8 mouse cellular contexts compared by ENCODE assay signal in genomic region chr16:89517635-89518034, GRCm38 (mm10). TPM values are rescaled to one million over a fixed set of nuclear protein-coding genes. Genes with fewer than 3 reads are reported as not detected.
A peak's percentile ranks its signal among the peaks of the same experiment; 100 is the strongest.
DNase-seq lines count a peak whose midpoint lies in the region; ATAC-seq and TF ChIP-seq lines count a peak whose summit lies in the region.
"Had no signal": no experiment of that assay in that cellular context is flagged by ENCODE, and none has a peak within 500 bp of the region (broad histone marks: within the 10 kb centered on the region; RNA-seq: fewer than 3 reads in every experiment).

No protein-coding gene starts in this region.

- no peaks in the 10 kb centered on the region for H3K9me3 ChIP-seq in liver, embryonic 11.5 days (ENCODE audit: control insufficient read depth, low read length)
- H3K9me3 ChIP-seq: limb, embryonic 15.5 days had no signal

- intact Hi-C loops in left cerebral cortex, adult 2 months (cut with DNase I): loop anchor here (10.0 kb wide), 1 partner anchor 1143 kb away; no protein-coding TSS in a partner anchor

- ATAC-seq in liver, embryonic 11.5 days (replicated peaks; ENCODE audit: low FRiP score): no peak

- H3K4me3 ChIP-seq in liver, embryonic 11.5 days (ENCODE audit: low read depth, low read length): no peak overlapping the region
- no peak overlapping the region for H3K4me3 ChIP-seq in cerebellum, adult 2 months (replicated peaks; ENCODE audit: insufficient read depth, low read depth, low read length)
- no peak overlapping the region for H3K4me3 ChIP-seq in left cerebral cortex, adult 2 months
- H3K4me3 ChIP-seq: limb, embryonic 15.5 days had no signal

- peak; percentile 67 for TF ChIP-seq CTCF in cerebellum, adult 2 months (IDR thresholded peaks at IDR 0.05; ENCODE audit: borderline replicate concordance, insufficient read depth, low read depth, low read length)
- TF ChIP-seq CTCF in left cerebral cortex, adult 2 months (IDR thresholded peaks at IDR 0.05): peak; percentile 72

- no peaks in the 10 kb centered on the region for H3K36me3 ChIP-seq in liver, embryonic 11.5 days (ENCODE audit: control insufficient read depth, insufficient read depth, low read length)
- H3K36me3 ChIP-seq: limb, embryonic 15.5 days had no signal

- H3K4me2 ChIP-seq in liver, embryonic 11.5 days: no peak overlapping the region
- H3K4me2 ChIP-seq: limb, embryonic 15.5 days had no signal

- TF ChIP-seq POLR2A in cerebellum, adult 2 months (IDR thresholded peaks at IDR 0.05; ENCODE audit: borderline replicate concordance, insufficient read depth, low read length): no peak

- WGBS in liver, embryonic 11.5 days: 55% methylated on average over 9 of the region's 9 CpGs
- WGBS in cerebellum, adult 2 months: 45% methylated on average over 9 of the region's 9 CpGs

- no peaks in the 10 kb centered on the region for H3K4me1 ChIP-seq in liver, embryonic 11.5 days (replicated peaks; ENCODE audit: control insufficient read depth, insufficient read depth, low read length)
- no peaks in the 10 kb centered on the region for H3K4me1 ChIP-seq in cerebellum, adult 2 months (ENCODE audit: control insufficient read depth, insufficient read depth, low read length)
- H3K4me1 ChIP-seq: limb, embryonic 15.5 days had no signal

- DNase-seq in liver (peak; percentile 16), WW6 (ENCODE audit: low read depth, low spot score) (peak; percentile 11)
- no peak for DNase-seq in liver, embryonic 11.5 days (ENCODE audit: low spot score)
- peak; percentile 28 to 45 for DNase-seq in cerebellum, adult 2 months
- peak; percentile 14 to 23 for DNase-seq in frontal cortex, postnatal 25 days (ENCODE audit: low spot score in 2 of 2)
- DNase-seq in left cerebral cortex, adult 2 months (ENCODE audit: extremely low spot score in 1 of 2, low spot score in 2 of 2): peak in 1 of 2 experiments; percentile 50
- peak; percentile 34 for DNase-seq in right cerebral cortex, postnatal 14 days

- H3K9ac ChIP-seq in liver, embryonic 11.5 days (ENCODE audit: low read depth, low read length): no peak overlapping the region
- H3K9ac ChIP-seq: limb, embryonic 15.5 days had no signal

- no peak overlapping the region for H3K27ac ChIP-seq in liver, embryonic 11.5 days (ENCODE audit: low read depth, low read length)
- no peak overlapping the region for H3K27ac ChIP-seq in cerebellum, adult 2 months (ENCODE audit: insufficient read depth, low read length)
- no peak overlapping the region for H3K27ac ChIP-seq in left cerebral cortex, adult 2 months
- H3K27ac ChIP-seq: limb, embryonic 15.5 days had no signal

- no peaks in the 10 kb centered on the region for H3K27me3 ChIP-seq in liver, embryonic 11.5 days (replicated peaks; ENCODE audit: control insufficient read depth, insufficient read depth, low read length)
- no peaks in the 10 kb centered on the region for H3K27me3 ChIP-seq in cerebellum, adult 2 months (ENCODE audit: control insufficient read depth, insufficient read depth, low read length)
- H3K27me3 ChIP-seq: limb, embryonic 15.5 days had no signal

RNA-seq across cellular contexts. Expression of gene Krtap7-1, which starts 9.5 kb away (rescaled TPM):
- polyA plus RNA-seq in liver, embryonic 11.5 days (2014; fragmentation: Nextera tagmentation; extraction: Ambion mirVana): not detected in 2 replicates
- polyA plus RNA-seq in cerebellum, adult 2 months (2012; rRNA removed): not detected in 2 replicates
- total RNA-seq in left cerebral cortex, adult 2 months (2021): not detected

RNA-seq across cellular contexts. Expression of gene Krtap8-1, which starts 29.9 kb away (rescaled TPM):
- polyA plus RNA-seq in liver, embryonic 11.5 days (2014; fragmentation: Nextera tagmentation; extraction: Ambion mirVana): not detected in 2 replicates
- not detected in 2 replicates for polyA plus RNA-seq in cerebellum, adult 2 months (2012; rRNA removed)
- not detected for total RNA-seq in left cerebral cortex, adult 2 months (2021)

RNA-seq across cellular contexts. Expression of gene Krtap11-1, which starts 53.3 kb away (rescaled TPM):
- polyA plus RNA-seq in liver, embryonic 11.5 days (2014; fragmentation: Nextera tagmentation; extraction: Ambion mirVana): not detected in 2 replicates
- polyA plus RNA-seq in cerebellum, adult 2 months (2012; rRNA removed): not detected in 2 replicates
- total RNA-seq in left cerebral cortex, adult 2 months (2021): not detected
